Mouse (Mus musculus) midbrain, embryonic 10.5 days (tissue): ENCODE data around the gene Tmem156. TPM values are rescaled to one million over a fixed set of nuclear protein-coding genes. Genes with fewer than 3 reads are reported as not detected.

Source experiments
- DNase-seq: peaks from one replicate; pipeline ENCODE4 v3.0.0-alpha.2; 2017; ENCODE audit warnings: low spot score
- H3K27ac ChIP-seq: fragments of 300-500 bp; sonication (generic); replicated peaks from 2 replicates; pipeline ENCODE4 v1.5.1; 2016; ENCODE audit warnings: mild to moderate bottlenecking
- H3K27me3 ChIP-seq: fragments of 300-500 bp; sonication (generic); 2 replicates; pipeline ENCODE4 v1.6.1; 2016; ENCODE audit warnings: low read depth, mild to moderate bottlenecking; ENCODE audit not compliant: poor library complexity, severe bottlenecking
- H3K36me3 ChIP-seq: fragments of 300-500 bp; sonication (generic); 2 replicates; pipeline ENCODE4 v1.6.1; 2016; ENCODE audit warnings: mild to moderate bottlenecking, moderate library complexity
- H3K4me1 ChIP-seq: fragments of 300-500 bp; sonication (generic); 2 replicates; pipeline ENCODE4 v1.6.1; 2016
- H3K4me3 ChIP-seq: fragments of 300-500 bp; sonication (generic); 2 replicates; pipeline ENCODE4 v1.5.1; 2016; ENCODE audit warnings: mild to moderate bottlenecking, moderate library complexity
- H3K9me3 ChIP-seq: fragments of 300-500 bp; sonication (generic); replicated peaks from 2 replicates; pipeline ENCODE4 v1.6.1; 2016; ENCODE audit warnings: mild to moderate bottlenecking
- WGBS: fragments of 180-500 bp; shearing (Covaris S2); methylation state at CpG from one replicate; pipeline ENCODE4 v1.1.7; 2016; 5-methylcytosine and 5-hydroxymethylcytosine counted together
- polyA plus RNA-seq: library from polyadenylated mRNA; unstranded; fragments of >200 nt; fragmentation: Nextera tagmentation; extraction: Ambion mirVana; gene quantifications from 2 replicates; pipeline ENCODE4 v1.2.1, GENCODE M21; 2016

Gene Tmem156
- polyA plus RNA-seq = 0.15 TPM in 1 of 2 replicates, not detected in the other

DNA sequence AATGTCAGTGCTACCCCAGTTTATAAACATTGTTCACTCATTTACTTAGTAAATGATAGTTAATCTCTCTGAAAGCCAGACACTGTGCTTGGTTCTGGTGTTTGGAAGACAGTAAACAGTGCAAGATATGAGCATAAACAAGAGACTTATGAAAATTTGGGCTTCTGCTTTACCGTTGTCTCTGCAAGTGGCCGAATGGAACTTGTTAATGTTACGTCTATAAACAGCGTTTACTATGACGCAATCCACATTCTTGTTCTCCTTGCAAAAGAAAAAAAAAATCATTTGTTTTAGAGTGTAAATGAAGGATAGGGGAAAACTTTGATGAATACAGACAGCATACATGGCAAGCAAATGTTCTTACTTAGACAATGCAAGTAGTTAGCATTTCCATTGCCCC lies at the start of gene Tmem156:
TSS of gene Tmem156 (minus strand) at position 212 of the 400 bp plus-strand sequence.
- 93% methylated on average over 5 of the region's 5 CpGs for whole genome bisulfite sequencing
- H3K27ac ChIP-seq = no peak within 1 kb of the TSS
- H3K27me3 ChIP-seq = no peaks in the 10 kb centered on the region
- no peaks in the 10 kb centered on the region for H3K36me3 ChIP-seq
- no peak for DNase-seq
- H3K9me3 ChIP-seq = no peaks in the 10 kb centered on the region
- no peak within 1 kb of the TSS for H3K4me3 ChIP-seq
- no peaks in the 10 kb centered on the region for H3K4me1 ChIP-seq

DNA sequence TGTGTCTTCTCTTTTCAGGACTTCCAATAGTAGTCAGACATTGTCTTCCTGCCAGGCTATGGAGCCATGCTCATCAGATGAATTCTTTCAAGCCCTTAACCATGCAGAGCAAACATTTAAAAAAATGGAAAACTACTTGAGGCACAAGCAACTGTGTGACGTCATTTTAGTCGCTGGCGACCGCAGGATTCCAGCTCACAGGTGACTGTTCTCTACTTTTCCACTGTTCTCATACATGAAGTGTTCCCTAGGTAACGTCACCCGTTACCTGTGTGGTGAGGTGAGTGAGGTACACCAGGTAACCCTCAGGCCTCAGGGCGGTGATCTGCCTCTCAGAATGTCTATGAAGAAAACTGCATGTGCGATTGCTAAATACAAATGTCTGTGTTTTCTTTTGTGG lies 49.3 kb upstream of the Tmem156 start:
- H3K36me3 ChIP-seq = peaks cover 15% of the 10 kb centered on the region
- no peaks in the 10 kb centered on the region for H3K27me3 ChIP-seq
- no peak overlapping the region for H3K4me3 ChIP-seq
- no peak overlapping the region for H3K27ac ChIP-seq
- no peaks in the 10 kb centered on the region for H3K9me3 ChIP-seq
- 92% methylated on average over 8 of the region's 8 CpGs for whole genome bisulfite sequencing
- DNase-seq = no peak
- H3K4me1 ChIP-seq = no peaks in the 10 kb centered on the region

DNA sequence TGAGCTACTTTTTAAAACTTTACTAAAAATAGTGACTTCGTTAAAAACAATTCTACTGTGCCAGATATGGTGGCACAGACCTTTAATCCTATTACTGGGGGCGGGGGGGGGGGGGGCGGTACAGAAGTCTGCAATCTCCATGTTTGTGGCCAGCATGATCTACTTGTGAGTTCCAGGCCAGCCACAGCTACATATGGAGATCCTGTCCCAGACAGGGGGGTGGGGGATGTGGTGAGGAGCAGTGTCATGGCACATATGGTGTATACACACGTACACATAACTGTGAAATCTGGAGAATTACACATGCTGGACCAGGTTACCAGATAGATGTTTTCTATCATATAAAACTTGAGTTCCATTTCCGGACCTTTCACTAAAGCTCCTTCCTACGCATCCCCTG lies 45.1 kb upstream of the Tmem156 start:
- H3K36me3 ChIP-seq = 0 out of 2 replicates have a peak, but pooled peaks cover 1% of the 10 kb centered on the region

DNA sequence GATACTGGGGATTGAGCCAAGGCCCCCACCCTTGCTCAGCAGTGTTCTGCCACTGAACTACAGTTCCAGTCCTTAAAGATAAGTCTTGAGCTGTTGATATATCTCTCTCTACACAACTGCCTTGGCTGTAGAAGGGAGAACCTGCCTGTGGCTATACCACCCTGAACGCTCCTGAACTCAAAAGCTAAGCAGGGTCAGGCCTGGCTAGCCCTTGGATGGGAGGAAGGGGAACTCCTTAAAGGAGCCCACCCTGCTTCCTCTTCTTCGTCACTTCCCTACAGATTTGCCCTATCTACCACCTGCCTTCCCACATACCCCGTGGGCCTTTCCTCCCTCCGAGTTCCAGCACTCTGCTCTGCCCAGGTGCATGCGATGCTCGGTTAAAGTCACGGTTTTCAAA lies 44.2 kb upstream of the Tmem156 start:
- DNase-seq = no peak
- H3K27ac ChIP-seq = no peak overlapping the region
- WGBS = 86% methylated on average over 7 of the region's 7 CpGs

More for the DNA sequence above, 45.1 kb upstream of the Tmem156 start:
- no peak for DNase-seq
- Histone ChIP-seq H3K9me3 (no peaks in the 10 kb centered on the region), H3K4me3 (no peak overlapping the region), H3K27ac (no peak overlapping the region), H3K4me1 (peaks cover 2% of the 10 kb centered on the region; the same call in 1 of the 2 replicates), H3K27me3 (no peaks in the 10 kb centered on the region)
- 83% methylated on average over 6 of the region's 6 CpGs for WGBS

DNA sequence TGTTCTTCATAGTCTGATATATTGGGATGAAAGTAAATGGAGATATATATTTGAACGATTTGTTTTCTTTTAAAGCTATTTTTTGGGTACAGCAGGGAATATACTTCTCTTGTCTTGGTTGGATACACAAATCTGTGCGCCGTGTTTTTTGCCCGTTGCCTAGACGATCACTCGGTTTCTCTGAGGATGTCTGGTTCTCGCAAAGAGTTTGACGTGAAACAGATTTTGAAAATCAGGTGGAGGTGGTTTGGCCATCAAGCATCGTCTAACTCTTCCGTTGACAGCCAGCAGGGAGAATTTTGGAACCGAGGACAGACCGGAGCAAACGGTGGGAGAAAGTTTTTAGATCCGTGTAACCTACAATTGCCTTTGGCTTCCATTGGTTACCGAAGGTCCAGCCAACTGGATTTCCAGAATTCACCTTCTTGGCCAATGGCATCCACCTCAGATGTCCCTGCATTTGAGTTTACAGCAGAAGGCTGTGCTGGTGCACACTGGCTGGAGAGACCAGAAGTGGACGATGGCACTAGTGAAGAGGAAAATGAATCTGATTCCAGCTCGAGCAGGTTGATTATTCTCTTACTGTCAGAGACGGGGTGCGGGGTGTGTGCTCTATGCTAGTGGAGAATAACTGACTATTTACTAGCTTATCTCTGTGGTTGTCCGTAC lies 39.4 kb upstream of the Tmem156 start:
- H3K36me3 ChIP-seq = no peaks in the 10 kb centered on the region
- H3K4me3 ChIP-seq = peak overlapping the region; percentile 63
- peaks cover 24% of the 10 kb centered on the region for H3K4me1 ChIP-seq
- H3K27me3 ChIP-seq = no peaks in the 10 kb centered on the region
- H3K27ac ChIP-seq = peak overlapping the region; percentile 85
- DNase-seq = peak; percentile 37
- no peaks in the 10 kb centered on the region for H3K9me3 ChIP-seq
- WGBS = 12% methylated on average over 20 of the region's 20 CpGs

More for the DNA sequence above, 44.2 kb upstream of the Tmem156 start:
- Histone ChIP-seq H3K36me3 (no peaks in the 10 kb centered on the region), H3K27me3 (no peaks in the 10 kb centered on the region), H3K4me3 (no peak overlapping the region), H3K4me1 (peaks cover 9% of the 10 kb centered on the region), H3K9me3 (no peaks in the 10 kb centered on the region)

DNA sequence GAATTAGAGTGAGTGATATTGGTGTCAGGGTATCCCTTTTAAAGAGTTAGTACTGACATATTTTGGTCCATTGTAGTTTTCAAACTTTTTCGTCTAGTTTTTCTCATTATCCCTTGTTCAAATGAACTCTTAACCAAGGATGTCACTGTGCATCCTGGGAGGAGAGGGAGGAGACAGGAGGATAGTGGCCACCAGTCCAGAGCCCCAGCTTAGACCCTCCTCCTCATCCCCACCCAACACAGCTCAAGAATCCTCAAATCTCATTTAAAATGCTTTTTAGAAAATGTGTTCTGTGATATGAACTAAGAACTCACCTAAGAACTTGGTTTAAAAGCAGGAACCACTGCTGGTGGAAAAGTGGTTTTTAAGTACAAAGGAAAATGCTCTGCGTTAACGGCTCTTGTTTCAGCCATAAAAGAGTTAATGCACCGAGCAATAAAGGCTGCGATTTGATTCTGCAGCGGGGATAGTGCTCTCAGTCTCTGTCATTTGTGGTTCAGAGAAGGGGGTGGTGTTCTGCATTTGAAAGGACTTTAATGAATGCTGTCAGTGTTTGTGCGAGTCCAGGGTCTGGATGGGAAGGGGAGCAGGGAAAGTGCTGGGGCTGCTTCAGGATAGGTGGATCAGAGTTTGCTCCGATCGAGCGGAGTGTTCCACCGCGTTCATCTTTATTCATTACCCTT lies 38.7 kb upstream of the Tmem156 start:
- Histone ChIP-seq H3K4me3 (peak overlapping the region; percentile 63), H3K4me1 (peaks cover 24% of the 10 kb centered on the region)
- WGBS = 2% methylated on average over 12 of the region's 12 CpGs

DNA sequence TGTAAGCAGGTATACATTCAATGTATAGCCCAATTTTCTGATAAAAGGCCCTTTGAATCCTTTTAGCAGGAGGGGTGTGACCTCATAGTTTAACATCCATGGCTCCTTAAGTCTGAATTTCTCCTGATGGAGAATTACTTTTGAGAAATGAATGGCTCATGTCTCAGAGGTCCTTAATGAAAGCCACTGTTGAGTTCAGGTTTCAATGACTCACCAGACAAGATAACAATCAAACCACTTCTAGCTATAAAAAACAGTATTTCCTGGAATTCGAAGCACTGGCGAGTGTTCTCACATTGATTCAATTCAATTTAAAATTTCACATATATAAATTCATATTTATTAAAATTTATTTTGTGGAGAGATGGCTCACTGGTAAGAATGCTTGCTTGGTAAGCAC lies 36.5 kb upstream of the Tmem156 start:
- 0 out of 2 replicates have a peak overlapping the region, but pooled peaks have one; percentile 46 for H3K27ac ChIP-seq
- no peak for DNase-seq
- no peak overlapping the region for H3K4me3 ChIP-seq
- no peaks in the 10 kb centered on the region for H3K27me3 ChIP-seq
- no peaks in the 10 kb centered on the region for H3K36me3 ChIP-seq
- WGBS = 89% methylated on average over 2 of the region's 2 CpGs
- no peaks in the 10 kb centered on the region for H3K9me3 ChIP-seq
- peaks cover 24% of the 10 kb centered on the region for H3K4me1 ChIP-seq

More for the DNA sequence above, 38.7 kb upstream of the Tmem156 start:
- Histone ChIP-seq H3K27ac (peak overlapping the region; percentile 85), H3K9me3 (no peaks in the 10 kb centered on the region), H3K27me3 (no peaks in the 10 kb centered on the region), H3K36me3 (no peaks in the 10 kb centered on the region)
- DNase-seq = peak; percentile 67

DNA sequence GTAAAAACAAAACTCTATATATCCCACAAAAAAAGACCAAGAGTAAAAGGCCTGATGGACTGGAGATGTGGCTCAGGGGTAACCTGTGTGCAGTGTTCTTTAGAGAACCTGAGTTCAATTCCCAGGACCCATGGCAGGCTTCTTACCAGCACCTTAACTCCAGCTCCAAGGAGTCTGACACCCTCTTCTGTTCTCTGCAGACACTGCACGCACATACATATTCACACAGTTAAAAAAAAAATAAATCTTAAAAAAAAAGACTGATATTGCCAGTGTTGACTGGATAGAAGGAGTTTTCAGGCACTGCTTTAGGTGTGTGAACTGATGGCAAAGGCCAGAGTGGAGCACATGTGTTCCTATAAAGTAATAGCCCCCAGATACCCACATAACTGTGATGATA lies 34.2 kb upstream of the Tmem156 start:
- Histone ChIP-seq H3K4me1 (peaks cover 15% of the 10 kb centered on the region), H3K36me3 (no peaks in the 10 kb centered on the region), H3K27me3 (no peaks in the 10 kb centered on the region), H3K4me3 (no peak overlapping the region), H3K9me3 (no peaks in the 10 kb centered on the region), H3K27ac (no peak overlapping the region)
- DNase-seq = no peak
- 88% methylated on average over 1 of the region's 1 CpGs for WGBS

DNA sequence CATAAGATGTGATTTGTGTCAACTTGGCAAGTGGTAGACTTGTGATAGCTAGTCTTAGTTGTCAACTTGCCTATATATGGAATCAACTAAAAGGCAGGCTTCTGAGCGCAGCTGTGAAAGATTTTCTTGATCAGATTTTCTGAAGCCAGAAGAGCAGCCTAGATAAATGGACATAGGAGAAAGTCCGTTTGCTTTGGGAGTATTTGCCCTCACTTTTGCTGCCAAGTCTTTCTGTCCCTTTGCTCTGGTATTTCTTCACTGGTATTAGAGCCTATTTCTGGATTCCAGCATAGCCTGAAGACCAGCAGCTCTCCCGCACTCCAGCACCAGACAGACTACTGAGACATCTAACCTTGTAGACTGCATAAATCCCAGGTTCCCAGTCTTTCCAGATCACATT lies 30.7 kb upstream of the Tmem156 start:
- no peaks in the 10 kb centered on the region for H3K27me3 ChIP-seq
- no peak overlapping the region for H3K27ac ChIP-seq
- H3K36me3 ChIP-seq = no peaks in the 10 kb centered on the region
- no peaks in the 10 kb centered on the region for H3K9me3 ChIP-seq
- DNase-seq = no peak
- no peak overlapping the region for H3K4me3 ChIP-seq
- WGBS = 92% methylated on average over 3 of the region's 3 CpGs
- no peaks in the 10 kb centered on the region for H3K4me1 ChIP-seq

DNA sequence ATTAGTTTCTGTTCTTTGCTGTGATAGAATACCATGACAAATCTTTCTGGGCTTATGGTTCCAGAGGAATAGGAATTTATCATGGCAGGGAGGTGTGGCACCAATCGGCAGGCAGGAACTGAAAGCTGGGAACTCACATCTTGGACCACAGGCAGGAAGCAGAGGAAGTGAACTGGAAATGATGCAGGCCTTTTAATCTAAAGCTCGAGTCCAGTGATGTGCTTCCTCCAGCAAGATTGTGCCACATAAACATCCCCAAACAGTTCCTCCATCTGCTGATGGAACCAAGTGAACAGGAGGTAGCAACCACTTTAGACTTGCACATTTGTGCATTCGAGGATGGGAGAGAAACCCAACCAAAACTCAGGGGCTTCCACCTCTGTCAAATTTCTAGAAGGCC lies 28.0 kb upstream of the Tmem156 start:
- no peaks in the 10 kb centered on the region for H3K27me3 ChIP-seq
- DNase-seq = no peak
- peaks cover 9% of the 10 kb centered on the region for H3K36me3 ChIP-seq
- no peak overlapping the region for H3K4me3 ChIP-seq
- WGBS = 77% methylated on average over 3 of the region's 3 CpGs
- no peak overlapping the region for H3K27ac ChIP-seq
- H3K4me1 ChIP-seq = no peaks in the 10 kb centered on the region
- no peaks in the 10 kb centered on the region for H3K9me3 ChIP-seq

DNA sequence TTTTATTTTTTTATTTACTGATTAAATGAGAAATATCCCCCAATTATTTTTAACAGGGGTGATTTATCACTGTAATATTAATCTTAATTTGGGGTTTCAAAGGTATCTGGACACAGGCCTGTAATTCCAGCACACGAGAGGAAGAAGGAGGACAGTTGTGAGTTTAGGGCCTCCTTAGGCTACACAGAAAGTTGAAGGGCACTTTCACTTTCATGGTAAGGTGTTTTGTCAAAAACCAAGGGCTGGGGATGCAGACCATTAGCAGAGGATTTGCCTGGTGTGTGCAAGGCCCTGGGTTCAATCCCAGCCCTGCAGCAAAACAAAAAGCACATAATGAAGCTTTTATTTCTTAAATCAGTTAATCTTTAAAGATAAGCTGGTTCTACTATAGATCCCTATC lies 27.6 kb upstream of the Tmem156 start:
- DNase-seq = no peak
- 89% methylated on average over 1 of the region's 1 CpGs for WGBS
- H3K9me3 ChIP-seq = no peaks in the 10 kb centered on the region
- no peak overlapping the region for H3K4me3 ChIP-seq
- H3K27ac ChIP-seq = no peak overlapping the region
- H3K36me3 ChIP-seq = peaks cover 9% of the 10 kb centered on the region
- no peaks in the 10 kb centered on the region for H3K4me1 ChIP-seq
- no peaks in the 10 kb centered on the region for H3K27me3 ChIP-seq

DNA sequence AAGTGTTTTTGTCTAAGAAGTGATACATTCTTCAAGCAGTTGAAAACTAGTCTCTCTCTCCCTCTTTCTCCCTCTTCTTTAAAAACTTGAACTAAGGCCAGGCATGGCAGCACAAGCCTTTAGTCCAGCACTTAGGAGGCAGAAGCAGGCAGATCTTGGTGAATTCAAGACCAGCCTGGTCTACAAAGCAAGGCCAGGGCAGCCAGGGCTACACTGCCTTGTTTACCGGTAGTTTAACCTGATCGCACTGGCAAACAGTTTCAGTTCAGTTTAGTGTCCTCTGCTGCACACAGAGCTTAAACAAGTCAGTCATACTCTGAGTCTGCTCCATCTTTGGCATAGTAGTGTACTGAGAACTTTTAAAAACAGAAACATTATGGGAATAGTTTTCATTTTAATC lies 24.9 kb upstream of the Tmem156 start:
- WGBS = 98% methylated on average over 2 of the region's 2 CpGs
- Histone ChIP-seq H3K9me3 (no peaks in the 10 kb centered on the region), H3K27me3 (no peaks in the 10 kb centered on the region), H3K27ac (no peak overlapping the region), H3K4me1 (no peaks in the 10 kb centered on the region), H3K4me3 (no peak overlapping the region), H3K36me3 (peaks cover 9% of the 10 kb centered on the region)
- DNase-seq = no peak

DNA sequence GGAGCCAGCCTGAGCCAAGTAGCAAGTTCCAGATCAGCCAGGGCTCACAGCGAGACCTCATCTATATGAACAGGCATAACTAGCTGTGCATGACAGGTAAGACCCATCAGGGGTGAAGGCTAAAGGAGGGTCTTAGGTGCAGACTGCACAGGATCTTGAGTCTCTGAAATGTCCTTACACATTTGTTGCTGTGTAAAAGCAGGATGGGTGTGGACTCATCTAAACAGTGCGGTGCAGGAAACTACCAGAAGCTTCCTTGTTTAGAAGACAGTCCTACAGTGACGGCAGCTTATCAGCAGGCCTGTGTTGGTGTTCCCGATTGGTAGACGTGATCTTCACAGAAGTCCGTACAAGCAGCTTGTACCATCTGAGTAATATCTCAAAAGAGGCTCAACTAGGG lies 21.4 kb upstream of the Tmem156 start:
- DNase-seq = no peak
- 93% methylated on average over 6 of the region's 6 CpGs for WGBS
- no peak overlapping the region for H3K4me3 ChIP-seq
- no peaks in the 10 kb centered on the region for H3K9me3 ChIP-seq
- H3K27me3 ChIP-seq = no peaks in the 10 kb centered on the region
- H3K4me1 ChIP-seq = peaks cover under 1% of the 10 kb centered on the region; the same call in 1 of the 2 replicates
- H3K27ac ChIP-seq = no peak overlapping the region
- peaks cover 9% of the 10 kb centered on the region for H3K36me3 ChIP-seq
